Mouse (Mus musculus) adrenal gland, adult 8-10 months (tissue): Measurements from ENCODE around the gene Fmnl2. TPM values are rescaled to one million over a fixed set of nuclear protein-coding genes. Genes with fewer than 3 reads are reported as not detected.

Experiments used
- DNase-seq: peaks from one replicate; pipeline ENCODE4 v3.0.0; 2022
- total RNA-seq, 4 experiments: library from RNA; stranded (reverse); gene quantifications; 2 replicates each; pipeline ENCODE4 v1.2.4; 2022

Gene Fmnl2
- total RNA-seq, 4 experiments from 2014 or later, result 22.0 to 56.8 (median 34.7) TPM

DNA sequence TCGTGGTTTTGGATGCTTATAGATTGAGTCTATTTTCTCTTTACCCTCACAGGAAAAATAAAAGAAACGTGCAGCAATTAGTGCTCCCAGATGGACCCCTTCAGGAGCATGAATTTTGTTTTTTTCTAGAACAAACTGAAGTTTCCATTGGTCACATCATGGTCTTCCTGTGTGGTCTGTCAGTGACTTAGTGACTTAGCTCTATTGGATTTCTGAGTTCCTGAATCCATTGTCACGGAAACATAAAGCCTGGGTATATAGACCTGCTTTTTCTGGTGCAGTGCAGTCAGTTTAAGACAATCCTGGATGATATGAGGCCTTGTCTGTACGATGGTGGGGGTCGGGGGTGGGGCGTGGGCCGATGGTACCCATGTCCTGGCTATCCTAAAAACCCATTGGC lies 7.0 kb downstream of the Fmnl2 start:
- no peak for DNase-seq

DNA sequence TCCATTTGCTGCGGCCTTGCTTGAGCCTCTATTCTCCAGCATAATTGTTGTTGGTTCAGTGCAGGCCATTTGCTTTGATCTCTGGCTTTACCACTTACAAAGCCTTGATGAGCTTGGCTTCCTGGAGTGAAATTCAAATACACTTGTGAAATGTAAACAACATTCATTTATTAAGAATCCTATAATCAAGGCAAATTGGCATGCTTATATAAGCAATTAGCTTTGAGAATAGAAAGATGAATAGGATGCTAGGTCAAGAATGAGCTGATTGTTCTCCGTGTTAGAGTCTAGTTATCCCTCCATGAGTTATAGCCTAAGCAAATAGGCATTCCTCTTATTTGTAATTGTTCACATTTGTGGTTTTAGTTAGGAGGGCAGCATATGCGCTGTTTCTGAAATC lies 8.5 kb downstream of the Fmnl2 start:
- no peak for DNase-seq

DNA sequence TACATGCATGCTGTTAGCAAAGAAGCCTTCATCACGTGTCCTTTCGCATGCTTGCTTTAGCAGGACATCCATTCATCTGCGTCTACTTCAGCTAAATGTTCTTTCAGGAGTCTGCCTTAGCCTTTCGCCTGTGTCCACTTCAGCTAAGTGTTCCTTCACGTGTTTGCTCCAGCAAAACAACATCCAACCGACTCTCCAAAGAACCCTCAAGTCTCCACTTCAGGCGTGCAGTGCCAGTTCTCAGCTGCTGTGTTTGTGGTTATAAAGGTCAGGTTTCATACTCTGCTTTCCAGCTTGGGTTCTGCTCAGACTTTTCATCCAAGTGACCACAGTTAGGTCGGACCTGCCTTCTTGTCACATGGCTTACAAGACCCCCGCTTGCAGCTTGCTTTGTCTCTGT lies 10.1 kb downstream of the Fmnl2 start:
- DNase-seq, result no peak

DNA sequence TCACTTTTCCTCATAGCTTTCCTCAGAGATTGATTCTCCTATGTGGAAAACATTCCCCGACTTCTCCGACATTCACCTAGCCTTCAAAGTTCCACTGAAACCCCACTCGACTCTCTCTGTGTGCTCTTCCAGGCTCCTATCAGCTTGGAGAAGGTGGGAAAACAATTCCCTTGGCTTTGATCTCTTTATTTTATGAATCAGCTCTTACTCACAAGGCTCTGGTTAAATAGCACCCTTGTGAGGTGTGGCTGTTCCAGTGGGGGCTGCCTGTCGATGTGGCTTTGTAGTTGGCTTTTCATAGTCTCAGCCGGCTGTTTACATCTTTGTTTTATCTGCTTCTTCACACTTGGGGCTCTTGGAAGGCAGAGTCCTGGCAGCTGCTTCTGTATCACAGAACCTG lies 10.5 kb downstream of the Fmnl2 start:
- no peak for DNase-seq

DNA sequence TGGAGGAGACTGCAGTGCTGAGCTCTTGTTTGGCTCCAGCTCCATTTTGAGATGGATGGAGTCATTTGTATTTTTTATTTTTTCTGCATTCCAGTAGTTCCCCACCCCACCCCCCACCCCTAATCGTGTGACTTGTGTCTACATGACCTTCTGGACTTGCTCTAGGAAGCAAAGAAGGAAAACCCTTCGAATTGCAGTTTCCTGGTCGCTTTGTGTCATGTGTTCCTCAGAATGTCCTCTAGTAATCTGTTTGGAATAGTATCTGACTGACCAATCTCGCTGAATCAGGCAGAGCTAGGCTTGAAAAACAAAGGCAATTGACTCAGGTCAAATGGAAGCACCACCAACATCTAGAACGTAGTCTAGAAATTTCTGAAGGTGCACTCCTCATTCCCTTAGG lies 15.0 kb downstream of the Fmnl2 start:
- no peak for DNase-seq

DNA sequence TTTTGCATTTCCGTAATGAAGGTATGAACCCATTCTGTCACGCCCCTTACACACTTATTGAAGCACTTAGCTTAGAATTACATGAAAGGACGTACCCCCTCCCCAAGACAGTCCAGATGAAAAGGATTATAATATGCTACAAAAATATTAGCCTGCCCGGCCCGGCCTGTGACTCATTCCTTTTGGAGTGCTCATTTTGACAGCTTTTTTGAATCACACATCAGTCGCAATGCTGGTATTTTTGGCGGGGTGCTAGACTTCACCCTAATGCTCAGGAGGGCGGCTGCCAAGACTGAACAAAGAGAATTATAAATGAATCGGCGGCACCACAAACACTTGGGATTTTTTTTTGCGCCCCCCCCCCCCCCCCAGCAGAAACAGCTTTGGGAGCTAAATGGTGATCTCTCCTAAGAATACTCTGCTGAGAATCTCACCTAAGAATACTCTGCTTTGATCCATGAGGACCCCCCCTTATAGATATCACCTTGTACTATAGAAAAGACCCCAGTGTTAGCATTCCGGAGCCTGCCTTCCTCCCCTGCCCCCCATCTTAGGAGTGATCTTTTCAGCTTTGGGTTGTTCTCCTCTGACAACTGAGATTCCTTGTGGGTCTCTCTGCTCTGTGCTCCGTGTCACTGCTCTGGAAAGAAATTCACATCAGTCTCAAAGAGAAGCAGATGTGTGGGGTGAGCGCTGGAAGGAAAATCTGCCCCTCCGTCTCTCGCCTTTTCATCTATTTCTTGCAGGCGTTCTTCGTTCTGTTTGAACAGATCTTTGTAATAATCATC lies 15.8 kb downstream of the Fmnl2 start:
- DNase-seq, result no peak

DNA sequence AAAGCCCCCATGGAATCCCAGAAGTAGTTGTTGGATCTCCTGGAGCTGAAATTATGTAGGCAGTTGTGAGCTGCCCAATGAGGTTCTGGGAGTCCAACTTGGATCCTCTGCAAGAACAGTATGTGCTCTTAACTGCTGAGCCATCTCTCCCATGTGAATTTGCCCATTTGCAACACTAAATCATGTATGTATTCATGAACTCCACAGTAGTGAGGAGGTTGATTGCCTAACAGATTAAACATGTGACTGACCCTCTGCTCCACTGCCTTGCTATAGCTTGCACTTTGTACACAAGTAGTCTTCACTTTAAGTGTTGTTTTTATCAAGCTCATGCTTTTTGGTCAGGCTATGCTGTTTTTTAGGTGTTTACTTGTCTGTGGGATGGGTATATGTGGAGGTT lies 17.1 kb downstream of the Fmnl2 start:
- DNase-seq, result no peak

DNA sequence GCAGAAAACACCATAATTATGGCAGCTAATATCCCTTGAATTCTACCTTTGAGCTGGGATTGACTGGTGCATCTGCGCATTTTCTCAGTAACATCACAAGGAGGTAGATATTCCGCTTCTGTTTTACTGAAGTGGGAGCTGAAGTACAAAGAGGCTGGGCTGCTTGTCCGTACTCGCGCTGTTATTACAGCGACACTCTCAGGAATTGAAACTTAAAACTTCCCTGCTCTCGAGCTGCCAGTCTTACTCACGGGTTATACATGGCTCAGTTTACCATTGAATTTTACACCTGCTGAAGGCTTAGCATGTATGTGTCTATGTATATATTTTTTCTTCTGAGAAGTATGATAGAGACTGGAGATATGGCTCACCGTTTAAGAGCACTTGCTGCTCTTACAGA lies 18.1 kb downstream of the Fmnl2 start:
- no peak for DNase-seq

DNA sequence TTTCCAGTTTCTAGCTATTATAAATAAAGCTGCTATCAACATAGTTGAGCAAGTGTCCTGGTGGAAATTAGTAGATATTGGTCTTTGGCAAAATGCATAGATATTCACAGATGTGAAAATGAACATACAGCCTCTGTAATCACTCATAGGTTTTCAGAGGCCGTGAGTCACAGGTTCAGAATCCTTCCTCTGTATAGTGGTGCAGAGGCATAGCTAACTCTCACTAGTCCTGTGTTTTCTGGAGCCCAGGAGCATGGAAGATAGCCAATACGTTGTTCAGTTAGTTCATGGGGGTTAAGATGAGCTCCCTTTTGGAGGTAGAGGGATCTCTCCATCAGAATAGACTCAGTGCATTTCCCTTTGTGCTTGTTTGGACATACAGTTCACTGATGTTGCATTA lies 25.7 kb downstream of the Fmnl2 start:
- no peak for DNase-seq

DNA sequence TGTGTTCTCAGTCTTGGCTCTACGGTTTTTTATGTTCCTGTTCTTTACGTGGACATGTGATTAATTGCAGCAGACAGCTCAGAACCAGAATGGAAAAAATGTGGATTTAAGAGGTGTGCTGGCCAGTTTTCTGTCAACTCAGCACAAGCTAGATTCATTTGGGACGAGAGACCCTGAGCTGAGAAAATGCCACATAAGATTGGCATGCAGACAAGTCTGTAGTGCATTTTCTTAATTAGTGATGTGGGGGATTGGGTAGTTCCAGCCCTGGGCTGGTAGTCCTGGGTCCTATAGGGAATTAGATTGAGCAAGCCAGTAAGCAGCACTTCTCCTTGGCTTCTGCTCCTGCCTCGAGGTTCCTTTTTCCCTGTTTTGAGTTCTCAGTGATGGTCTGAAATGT lies 26.4 kb downstream of the Fmnl2 start:
- no peak for DNase-seq

DNA sequence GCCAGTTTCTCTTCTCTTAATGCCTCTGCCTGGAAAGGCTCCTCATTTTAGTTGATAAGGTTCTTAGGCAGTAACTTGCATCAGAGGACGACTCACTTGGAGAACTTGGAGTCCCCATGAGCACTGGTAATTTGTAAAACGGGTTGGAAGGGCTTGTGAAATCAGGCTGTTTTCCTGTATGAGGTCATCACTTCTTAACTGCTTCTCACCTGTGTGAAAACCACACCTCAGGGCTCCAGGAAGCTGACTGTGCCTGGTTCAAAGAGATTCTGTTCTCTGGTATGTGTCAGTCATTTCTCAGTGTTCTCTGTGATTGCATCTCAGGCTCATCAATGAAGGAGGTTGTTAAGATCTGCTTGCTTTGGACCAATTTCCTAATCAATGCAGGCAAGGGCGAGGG lies 27.4 kb downstream of the Fmnl2 start:
- no peak for DNase-seq

DNA sequence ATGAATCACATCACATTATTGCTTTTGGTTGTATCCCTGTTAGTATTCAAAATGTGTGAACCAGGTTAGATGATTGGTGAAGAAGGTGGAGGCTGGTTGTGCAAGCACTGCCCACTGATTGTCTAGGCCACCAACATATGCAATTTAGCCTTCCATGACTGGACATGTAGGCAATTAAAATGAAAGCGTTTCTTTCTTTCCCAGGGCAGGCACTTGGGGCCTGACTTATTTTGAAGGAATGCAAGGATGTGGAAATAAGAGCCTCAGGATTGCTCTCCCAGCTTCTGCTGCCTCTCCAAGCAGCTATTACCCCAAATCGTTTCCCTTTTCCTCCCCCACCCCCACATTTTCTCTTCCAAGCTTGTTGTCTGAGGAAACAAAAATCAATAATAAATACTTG lies 29.6 kb downstream of the Fmnl2 start:
- no peak for DNase-seq

DNA sequence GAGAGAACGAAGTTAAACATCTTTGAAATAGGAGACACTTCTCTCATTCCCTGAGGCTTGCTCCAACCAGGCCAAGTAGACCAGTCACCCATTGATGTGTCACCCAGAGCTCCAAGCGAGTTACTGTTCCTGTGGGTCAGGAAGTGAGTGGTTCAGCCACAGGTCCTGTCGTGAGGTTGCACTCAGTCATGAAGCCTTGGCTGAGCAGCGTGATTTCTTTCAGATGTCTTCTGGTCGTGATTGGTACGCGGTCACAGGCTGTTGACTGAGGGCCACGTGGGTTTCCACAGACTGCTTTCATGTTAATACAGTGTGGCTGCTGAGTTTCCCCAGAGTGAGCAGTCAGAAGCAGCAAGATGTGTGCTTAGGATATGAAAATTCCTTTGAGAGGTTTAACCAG lies 33.5 kb downstream of the Fmnl2 start:
- DNase-seq, result no peak

DNA sequence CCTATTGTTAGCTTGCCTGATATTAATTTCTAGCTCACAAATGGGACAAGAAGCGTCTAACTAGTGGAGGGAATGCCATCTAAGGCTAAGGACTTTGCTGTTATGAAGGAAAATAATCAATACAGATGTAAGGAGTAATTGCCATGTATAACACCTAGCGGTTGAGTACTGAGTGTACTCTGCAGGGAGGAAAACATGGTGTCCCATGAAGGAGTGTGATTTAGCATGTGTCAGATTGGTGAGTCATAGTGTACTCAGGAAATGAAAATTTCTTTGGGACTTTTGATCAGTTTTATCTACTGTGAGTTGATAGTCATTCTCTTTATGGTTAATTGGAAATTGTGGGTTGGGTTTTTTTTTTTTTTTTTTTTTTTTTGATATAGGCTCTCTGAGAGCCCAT lies 34.1 kb downstream of the Fmnl2 start:
- no peak for DNase-seq

DNA sequence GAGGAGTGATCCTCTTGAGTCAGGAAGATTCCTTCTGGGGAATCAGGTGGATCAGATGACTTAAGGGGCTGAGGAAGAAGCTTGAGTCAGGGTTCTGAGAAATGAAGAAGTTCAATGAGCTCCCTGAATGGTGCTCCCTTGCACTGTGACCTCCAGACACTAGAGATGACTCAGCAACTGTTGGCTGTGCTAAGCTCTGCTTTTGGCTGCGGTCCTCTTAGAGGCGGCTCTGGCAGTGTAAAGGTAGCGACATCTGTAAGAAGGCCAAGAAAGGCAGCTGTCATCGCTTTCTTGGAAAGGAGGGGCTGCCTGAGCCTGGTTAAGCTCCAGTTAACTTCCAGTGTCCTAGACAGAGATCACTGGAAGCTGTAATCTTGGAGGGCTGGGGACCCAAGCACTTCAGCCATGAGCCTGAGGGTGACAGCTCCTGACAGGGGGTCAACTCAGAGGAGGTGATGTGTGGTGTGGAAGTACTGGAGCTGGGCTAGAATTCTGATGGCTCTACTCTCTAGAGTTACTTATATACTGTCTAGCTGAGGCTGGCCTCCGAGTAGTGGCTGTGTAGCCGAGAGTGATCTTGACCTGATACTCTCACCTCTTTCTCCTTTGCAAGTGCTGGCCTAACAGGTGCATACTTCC lies 37.4 kb downstream of the Fmnl2 start:
- peak; percentile 68 for DNase-seq

DNA sequence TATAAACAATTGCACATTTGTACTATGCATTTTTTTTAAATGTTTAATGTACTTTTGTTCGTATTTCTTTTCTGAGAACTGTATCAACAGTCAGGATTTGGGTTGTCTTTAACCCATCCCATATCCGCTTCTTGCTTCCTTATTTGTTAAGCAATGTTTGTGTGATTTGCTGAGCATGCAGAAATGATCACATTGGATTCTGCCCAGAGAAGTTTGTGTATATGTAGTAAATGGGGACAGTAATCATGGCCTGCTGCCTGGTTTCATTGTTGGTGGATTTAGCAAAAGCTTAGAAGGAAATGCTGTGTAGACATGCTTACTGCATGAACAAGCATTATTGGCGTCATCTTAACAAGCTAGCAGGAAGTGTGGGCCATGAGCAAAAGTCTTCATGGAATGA lies 39.3 kb downstream of the Fmnl2 start:
- DNase-seq, result no peak

DNA sequence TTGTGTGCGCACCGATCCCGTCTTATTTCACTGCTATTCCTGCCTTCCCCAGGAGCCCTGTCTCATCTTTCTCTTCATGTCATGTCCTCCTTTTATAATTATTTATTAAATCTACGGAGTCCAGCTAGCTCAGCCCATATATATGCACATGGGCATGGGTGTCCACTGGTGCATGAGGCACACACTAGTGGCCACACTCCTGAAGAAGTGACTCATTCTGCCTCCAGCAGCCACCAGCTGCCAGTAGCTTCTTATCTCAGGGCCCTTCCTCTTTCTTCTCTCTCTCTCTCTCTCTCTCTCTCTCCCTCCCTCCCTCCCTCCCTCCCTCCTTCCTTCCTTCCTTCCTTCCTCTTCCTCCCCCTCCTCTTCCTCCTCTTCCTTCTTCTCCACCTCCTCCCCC lies 43.1 kb downstream of the Fmnl2 start:
- no peak for DNase-seq

DNA sequence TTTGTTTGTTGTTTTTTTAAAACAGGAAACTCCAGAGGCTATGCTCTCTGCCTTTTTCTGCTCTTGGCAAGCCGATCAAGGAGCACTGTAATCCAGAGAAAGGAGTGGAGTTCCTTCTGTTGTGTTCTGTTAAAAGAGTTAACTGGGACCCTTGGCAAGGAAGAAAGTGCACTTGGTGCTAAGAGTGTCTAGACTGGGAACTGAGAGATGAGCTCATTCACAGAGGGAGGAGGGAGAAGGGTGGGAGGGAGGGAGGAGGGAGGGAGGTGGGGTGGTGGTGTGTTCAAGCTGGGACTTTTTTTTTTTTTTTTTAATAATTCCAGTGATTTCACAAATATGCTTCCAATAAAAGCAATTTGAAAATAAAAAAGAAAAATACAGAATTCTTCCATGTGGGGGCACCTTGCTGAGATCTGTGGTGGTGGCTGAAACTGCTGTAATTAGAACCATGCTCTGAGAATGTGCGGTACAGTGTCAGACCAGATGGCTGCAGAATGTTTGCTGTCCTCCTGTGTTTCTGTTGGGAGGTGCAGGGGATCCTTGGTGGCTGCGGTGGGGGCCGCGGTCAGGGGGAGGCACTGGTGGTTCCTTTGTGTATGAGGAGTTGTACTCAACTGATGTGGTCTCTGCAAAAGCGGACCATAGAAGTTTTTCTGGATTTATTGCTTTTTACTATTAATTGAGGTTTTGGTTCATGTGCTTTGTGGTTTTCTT lies 43.8 kb downstream of the Fmnl2 start:
- no peak for DNase-seq

DNA sequence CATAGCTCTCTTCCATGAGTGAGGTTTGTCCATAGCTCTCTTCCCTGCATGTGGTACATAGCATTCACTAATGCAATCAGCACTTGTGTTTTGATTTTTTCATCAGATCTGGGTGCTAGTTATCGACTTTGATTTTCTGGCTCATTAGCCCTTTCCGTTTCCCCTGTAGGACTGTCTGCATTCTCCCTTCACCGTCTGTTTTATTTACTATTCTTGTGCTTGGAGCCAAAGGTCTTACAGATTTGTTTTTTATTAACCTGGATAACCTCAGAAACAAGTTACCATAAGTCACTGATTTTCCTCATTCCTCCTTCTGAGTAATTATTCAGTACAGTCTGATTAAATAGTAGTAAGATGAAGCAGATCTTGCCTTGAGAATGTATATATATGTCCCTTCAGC lies 44.8 kb downstream of the Fmnl2 start:
- no peak for DNase-seq

DNA sequence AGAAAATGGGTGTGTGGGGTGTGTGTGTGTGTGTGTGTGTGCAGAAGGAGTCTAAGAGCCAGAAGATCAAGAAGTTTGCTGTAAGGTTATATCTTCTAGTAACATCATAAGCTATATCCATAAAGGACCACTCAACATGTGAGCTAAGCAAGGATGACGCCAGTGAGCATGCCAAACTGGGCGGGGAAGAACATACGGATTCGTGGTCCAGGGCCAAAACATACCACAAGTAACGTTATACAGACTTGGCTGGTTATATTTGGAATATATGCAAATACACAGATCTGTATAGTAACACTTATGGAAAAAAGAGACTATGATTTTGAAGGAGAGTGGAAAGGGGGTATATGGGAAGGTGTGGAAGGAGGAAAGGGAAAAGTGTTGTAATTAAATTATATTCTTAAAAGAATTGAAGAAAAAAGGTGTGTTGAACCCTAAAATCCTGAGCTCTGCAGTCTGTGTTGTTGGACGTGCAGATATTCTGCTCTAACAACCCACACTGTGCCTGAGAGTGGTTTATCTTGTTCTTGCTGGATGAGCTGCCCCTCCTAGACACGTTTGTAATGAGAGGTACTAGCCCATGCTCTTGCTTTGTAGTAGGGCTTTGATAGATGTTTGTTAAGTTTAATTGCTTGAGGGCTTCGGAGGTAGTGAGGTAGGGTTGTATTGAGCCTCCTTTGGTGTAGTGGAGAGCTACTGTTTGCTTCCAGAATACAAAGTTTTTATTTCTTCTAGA lies 45.7 kb downstream of the Fmnl2 start:
- no peak for DNase-seq

DNA sequence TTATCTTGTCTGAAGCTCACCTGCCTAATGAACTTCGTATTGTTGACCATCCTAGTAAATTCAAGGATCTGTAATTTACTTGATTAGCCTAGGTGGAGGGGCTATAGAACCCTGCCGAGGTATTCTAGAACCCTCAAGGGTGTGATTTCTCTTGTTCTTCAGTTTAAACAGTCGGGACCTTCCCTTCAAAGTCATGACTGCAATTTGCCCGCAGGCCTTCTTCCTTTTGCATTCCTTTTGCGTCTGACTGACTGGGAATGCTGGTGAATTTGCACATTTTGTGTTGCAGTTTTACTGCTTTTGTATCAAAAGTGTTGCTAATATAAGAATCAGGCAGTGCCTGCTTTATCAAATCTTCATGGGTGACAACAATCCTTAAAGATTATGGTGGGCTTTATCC lies 46.9 kb downstream of the Fmnl2 start:
- no peak for DNase-seq

DNA sequence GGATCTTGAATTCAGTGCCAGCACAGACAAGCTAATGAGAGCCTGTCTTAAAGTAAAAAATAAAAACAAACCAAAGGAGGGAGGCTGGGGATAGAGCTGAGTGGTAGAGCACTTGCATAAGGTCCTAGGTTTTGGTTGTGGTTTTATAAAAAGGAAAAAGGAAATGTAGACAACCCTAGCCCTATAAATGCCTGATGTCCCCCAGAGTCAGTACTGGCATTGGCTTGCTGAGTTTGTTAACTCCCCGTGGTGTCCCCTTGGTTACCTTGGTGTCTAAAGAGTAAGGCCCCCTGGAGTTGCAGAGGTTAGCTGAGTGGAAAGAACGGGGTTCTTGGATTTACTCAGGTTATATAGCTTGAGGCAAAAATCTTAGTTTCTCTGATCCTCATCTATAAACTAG lies 55.7 kb downstream of the Fmnl2 start:
- DNase-seq, result no peak

DNA sequence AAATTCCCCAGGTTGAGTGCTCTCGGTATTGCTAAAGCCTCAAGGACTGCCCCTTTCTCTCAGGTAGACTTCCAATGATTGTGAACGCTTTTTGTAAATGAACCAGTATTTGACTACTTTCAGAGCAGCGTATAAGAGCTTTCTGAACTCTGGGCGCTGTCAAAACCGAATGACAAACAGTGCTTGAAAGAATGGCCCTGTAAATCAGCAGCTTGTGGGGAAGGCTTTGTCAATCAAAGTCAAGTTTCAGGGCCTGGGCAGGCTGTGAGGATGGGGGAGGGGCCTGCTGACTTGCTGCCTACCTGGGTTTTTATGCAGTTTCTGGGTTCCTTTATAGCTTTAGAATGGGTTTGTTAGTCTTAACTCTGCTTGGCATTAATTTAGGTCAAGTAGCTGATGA lies 56.1 kb downstream of the Fmnl2 start:
- no peak for DNase-seq
